Mouse (Mus musculus): ENCODE measurements around the gene Eif3b.

Eif3b gene

GRCm38 (mm10) chr5:140481458-140481857 lies 62.3 kb downstream of the Eif3b start:
- DNase-seq (ENCODE audit: low read depth, low spot score): no peak

- no peak for DNase-seq (ENCODE audit: low read depth, low spot score)
Observed at GRCm38 (mm10) chr5:140491142-140491541, 72.0 kb downstream of the Eif3b start.

- DNase-seq (ENCODE audit: low read depth, low spot score): no peak
Observed at GRCm38 (mm10) chr5:140492684-140493233, 73.6 kb downstream of the Eif3b start.
